Mouse (Mus musculus) cerebellum, adult 2 months (tissue): Measurements from ENCODE around the gene Tmcc3. TPM values are rescaled to one million over a fixed set of nuclear protein-coding genes. Genes with fewer than 3 reads are reported as not detected.

ENCODE experiments used
- DNase-seq, 2 experiments: peaks; one replicate each; pipeline ENCODE4 v3.0.0; 2021
- H3K27ac ChIP-seq: fragments of 200-500 bp; 2 replicates; pipeline ENCODE4 v1.5.1; 2012; ENCODE audit warnings: low read length, control low read depth, inconsistent platforms; ENCODE audit not compliant: insufficient read depth
- H3K27me3 ChIP-seq: fragments of 200-500 bp; 2 replicates; pipeline ENCODE4 v1.6.1; 2012; ENCODE audit warnings: inconsistent platforms, mild to moderate bottlenecking, low read length, moderate library complexity; ENCODE audit not compliant: control insufficient read depth, insufficient read depth
- H3K4me1 ChIP-seq: fragments of 200-500 bp; 2 replicates; pipeline ENCODE4 v1.6.1; 2011; ENCODE audit warnings: low read length; ENCODE audit not compliant: control insufficient read depth, insufficient read depth
- H3K4me3 ChIP-seq: fragments of 200-500 bp; replicated peaks from 2 replicates; pipeline ENCODE3; 2011; ENCODE audit warnings: mild to moderate bottlenecking, low read depth, low read length, control low read depth; ENCODE audit not compliant: insufficient read depth
- CTCF ChIP-seq: fragments of 200-500 bp; IDR thresholded peaks from 2 replicates; pipeline ENCODE4 v1.5.1; 2011; ENCODE audit warnings: low read depth, mild to moderate bottlenecking, control low read depth, low read length, moderate library complexity, borderline replicate concordance; ENCODE audit not compliant: insufficient read depth
- POLR2A ChIP-seq: fragments of 200-500 bp; IDR thresholded peaks from 2 replicates; pipeline ENCODE4 v1.6.1; 2011; ENCODE audit warnings: low read length, control low read depth, borderline replicate concordance; ENCODE audit not compliant: insufficient read depth
- WGBS: fragments of 180-500 bp; shearing (Covaris S2); methylation state at CpG from one replicate; pipeline ENCODE4 v1.1.7; 2018; 5-methylcytosine and 5-hydroxymethylcytosine counted together
- polyA plus RNA-seq: library from polyadenylated mRNA; depleted of rRNA; stranded (reverse); fragments of >200 nt; gene quantifications from 2 replicates; pipeline ENCODE4 v1.2.3, GENCODE M21; 2012

Gene Tmcc3
- polyA plus RNA-seq, 1 experiment = 40.1 TPM

DNA sequence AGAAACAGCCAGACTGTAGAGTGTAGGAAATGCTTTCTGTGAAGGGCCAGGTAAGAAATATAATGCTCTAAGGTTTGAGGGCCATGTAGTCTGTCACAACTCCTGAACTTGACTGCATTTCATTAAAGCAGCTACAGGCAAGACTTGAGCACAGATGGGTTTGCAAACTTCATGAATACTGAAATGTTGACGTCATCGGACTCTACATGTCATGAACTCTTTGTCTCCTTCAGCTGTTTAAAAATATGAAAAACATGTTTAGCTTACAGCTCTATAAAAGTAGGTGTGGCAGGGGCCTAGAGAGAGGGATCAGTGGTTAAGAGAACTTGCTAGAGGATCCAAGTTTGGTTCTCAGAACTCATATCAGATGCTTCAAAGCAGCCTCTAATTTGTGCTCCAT, 151.7 kb downstream of the Tmcc3 start:
- TF ChIP-seq CTCF = no peak
- no peak for TF ChIP-seq POLR2A
- no peak for DNase-seq
- no peaks in the 10 kb centered on the region for H3K27me3 ChIP-seq
- no peak overlapping the region for H3K4me3 ChIP-seq
- no peaks in the 10 kb centered on the region; the same call in 1 of the 2 replicates for H3K4me1 ChIP-seq
- 92% methylated on average over 2 of the region's 2 CpGs for WGBS
- no peak overlapping the region for H3K27ac ChIP-seq

DNA sequence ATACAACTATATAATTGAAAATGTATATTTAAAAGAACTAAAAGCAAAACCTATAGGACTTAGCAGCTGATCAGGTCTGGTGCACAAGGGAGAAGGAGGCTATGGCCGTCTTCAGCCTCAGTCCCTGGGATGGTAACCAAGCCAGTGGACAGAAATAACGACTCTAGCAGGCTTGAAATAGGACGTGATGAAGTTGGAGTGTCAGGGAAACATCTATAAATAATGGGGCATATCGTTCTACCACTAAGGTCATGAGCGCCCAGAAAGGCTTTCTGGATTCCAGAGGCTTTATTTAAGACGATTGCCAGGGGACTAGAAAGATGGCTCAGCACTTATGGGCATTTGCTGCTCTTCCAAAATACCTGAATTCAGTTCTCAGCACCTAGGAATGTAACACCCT, 153.9 kb downstream of the Tmcc3 start:
- TF ChIP-seq POLR2A = no peak
- TF ChIP-seq CTCF = no peak
- Histone ChIP-seq H3K27me3 (no peaks in the 10 kb centered on the region), H3K27ac (no peak overlapping the region), H3K4me3 (no peak overlapping the region), H3K4me1 (no peaks in the 10 kb centered on the region; the same call in 1 of the 2 replicates)
- DNase-seq = no peak
- 91% methylated on average over 6 of the region's 6 CpGs for WGBS

DNA sequence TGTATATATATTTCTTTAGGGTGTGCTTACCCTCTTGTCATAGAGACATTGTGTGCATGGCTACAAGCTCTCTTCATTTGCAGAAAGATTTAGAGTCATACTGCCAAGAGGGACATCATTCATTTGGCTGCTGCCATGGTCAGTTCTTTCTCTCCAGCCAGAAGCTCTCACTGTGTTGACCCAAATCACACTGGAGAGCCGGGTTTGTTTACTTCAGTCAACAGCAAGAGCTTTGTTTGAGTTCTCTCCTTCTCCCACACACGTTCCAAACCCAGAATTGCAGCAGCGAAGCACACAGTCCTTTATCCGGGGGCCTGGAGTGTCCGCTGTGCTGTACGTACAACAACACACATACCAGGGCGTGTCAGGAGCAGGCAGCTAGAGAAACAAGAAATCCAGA, 154.6 kb downstream of the Tmcc3 start:
- TF ChIP-seq POLR2A (no peak), CTCF (no peak)
- WGBS = 48% methylated on average over 7 of the region's 7 CpGs
- Histone ChIP-seq H3K27me3 (no peaks in the 10 kb centered on the region), H3K27ac (peak overlapping the region; percentile 34; the same call in 1 of the 2 replicates), H3K4me3 (no peak overlapping the region), H3K4me1 (no peaks in the 10 kb centered on the region; the same call in 1 of the 2 replicates)
- DNase-seq = peak; percentile 29 to 53

GRCm38 (mm10) chr10:94471487-94471886, 159.7 kb downstream of the Tmcc3 start:
- WGBS = 75% methylated on average over 8 of the region's 8 CpGs
- H3K27ac ChIP-seq = no peak overlapping the region

DNA sequence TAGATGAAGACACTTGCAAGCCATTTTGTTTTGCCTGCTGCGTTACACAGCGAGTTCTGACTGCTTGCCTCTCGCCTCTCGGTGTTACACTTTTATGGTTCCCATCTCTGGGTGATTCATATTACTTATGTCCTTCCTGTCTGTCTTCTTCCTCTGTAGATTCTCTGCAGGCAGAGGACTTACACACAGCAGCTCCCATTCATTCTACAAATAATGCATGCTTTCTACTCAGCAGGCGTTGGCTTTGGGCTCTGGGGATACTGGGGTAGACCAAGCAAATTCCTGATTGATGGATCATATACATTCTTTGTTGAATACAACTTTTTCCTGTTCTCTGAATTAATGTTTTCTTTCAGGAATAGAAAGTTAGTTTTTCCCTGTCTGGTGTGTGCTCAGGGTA, 161.8 kb downstream of the Tmcc3 start:
- no peak for TF ChIP-seq POLR2A
- no peak for TF ChIP-seq CTCF
- Histone ChIP-seq H3K27me3 (no peaks in the 10 kb centered on the region), H3K27ac (no peak overlapping the region), H3K4me3 (no peak overlapping the region), H3K4me1 (no peaks in the 10 kb centered on the region)
- WGBS = 73% methylated on average over 5 of the region's 5 CpGs
- no peak for DNase-seq

More at GRCm38 (mm10) chr10:94471487-94471886, 159.7 kb downstream of the Tmcc3 start:
- H3K4me1 ChIP-seq = no peaks in the 10 kb centered on the region
- no peak for TF ChIP-seq POLR2A
- H3K4me3 ChIP-seq = no peak overlapping the region
- DNase-seq = no peak
- H3K27me3 ChIP-seq = no peaks in the 10 kb centered on the region

- Histone ChIP-seq H3K27ac (no peak overlapping the region), H3K4me3 (no peak overlapping the region), H3K27me3 (no peaks in the 10 kb centered on the region), H3K4me1 (no peaks in the 10 kb centered on the region)
- no peak for TF ChIP-seq CTCF
- TF ChIP-seq POLR2A = no peak
- DNase-seq = no peak
- 85% methylated on average over 5 of the region's 5 CpGs for WGBS
These were observed 162.4 kb downstream of the Tmcc3 start for GRCm38 (mm10) chr10:94474185-94474584.

DNA sequence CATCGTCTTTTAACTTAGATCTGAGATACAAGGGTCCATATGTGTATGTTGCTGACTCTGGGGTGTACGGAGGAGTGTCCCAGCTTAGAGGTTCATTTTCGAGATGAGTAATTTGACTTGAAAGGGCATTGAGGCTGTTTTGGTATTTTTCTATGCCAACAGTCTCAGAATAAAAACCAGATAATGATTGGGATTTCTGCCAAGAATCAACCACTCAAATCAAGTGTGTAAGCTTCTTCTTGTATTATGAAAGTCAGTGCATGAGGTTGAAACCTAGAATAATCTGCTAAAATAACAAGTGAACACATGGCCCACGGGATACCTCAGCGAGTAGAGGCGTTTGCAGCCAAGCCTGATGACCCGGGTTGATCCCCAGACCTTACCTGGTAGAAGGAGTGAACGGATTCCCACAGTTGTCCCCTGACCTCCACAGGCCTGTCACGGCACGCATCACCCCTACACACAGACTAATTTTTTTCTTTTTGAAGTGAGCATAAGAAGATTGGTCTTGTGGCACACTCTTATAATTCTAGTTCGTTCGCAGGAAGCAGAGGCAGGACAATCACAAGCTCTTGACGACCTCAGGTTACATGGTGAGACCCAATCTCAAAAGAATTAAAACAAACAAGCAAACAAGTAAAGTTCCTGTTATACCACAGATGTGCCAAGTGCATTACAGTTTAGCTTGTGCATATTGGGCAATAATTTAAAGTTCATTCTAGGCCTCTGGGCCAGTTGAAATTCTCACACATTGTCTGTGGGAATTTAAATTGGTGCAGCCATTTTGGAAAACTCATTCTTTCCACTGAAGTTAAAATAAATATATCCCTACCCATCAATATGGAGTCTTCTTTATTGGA, 165.8 kb downstream of the Tmcc3 start:
- TF ChIP-seq POLR2A (no peak), CTCF (no peak)
- no peak overlapping the region for H3K27ac ChIP-seq
- DNase-seq = no peak
- H3K4me1 ChIP-seq = peaks cover 4% of the 10 kb centered on the region
- H3K27me3 ChIP-seq = no peaks in the 10 kb centered on the region
- WGBS = 86% methylated on average over 13 of the region's 13 CpGs
- H3K4me3 ChIP-seq = no peak overlapping the region

GRCm38 (mm10) chr10:94479646-94480045, 167.9 kb downstream of the Tmcc3 start:
- no peak overlapping the region for H3K4me3 ChIP-seq
- no peaks in the 10 kb centered on the region for H3K27me3 ChIP-seq
- TF ChIP-seq CTCF = no peak
- no peak for TF ChIP-seq POLR2A
- peaks cover 4% of the 10 kb centered on the region for H3K4me1 ChIP-seq
- no peak overlapping the region for H3K27ac ChIP-seq
- no peak for DNase-seq
- WGBS = 91% methylated on average over 13 of the region's 13 CpGs
